Mouse (Mus musculus) embryonic facial prominence, embryonic 11.5 days (tissue): Measurements from ENCODE around the gene Ano6. TPM values are rescaled to one million over a fixed set of nuclear protein-coding genes. Genes with fewer than 3 reads are reported as not detected.

Experiments
- ATAC-seq: fragments of 200-750 bp; cut with Nextera tagmentation; replicated peaks from 2 replicates; pipeline ENCODE4 v1.8.0; 2017; ENCODE audit warnings: low read depth; ENCODE audit not compliant: insufficient number of reproducible peaks, low FRiP score, low TSS enrichment
- DNase-seq: peaks from one replicate; pipeline ENCODE4 v3.0.0-alpha.2; 2015; ENCODE audit warnings: low spot score
- H3K27ac ChIP-seq: fragments of 300-500 bp; sonication (generic); replicated peaks from 2 replicates; pipeline ENCODE4 v1.5.1; 2014; ENCODE audit warnings: mild to moderate bottlenecking, low read depth, low read length, control low read depth
- H3K27me3 ChIP-seq: fragments of 300-500 bp; sonication (generic); 2 replicates; pipeline ENCODE4 v1.6.1; 2014; ENCODE audit warnings: mild to moderate bottlenecking, low read length, moderate library complexity, mixed read lengths; ENCODE audit not compliant: control insufficient read depth, insufficient read depth
- H3K36me3 ChIP-seq: fragments of 300-500 bp; sonication (generic); replicated peaks from 2 replicates; pipeline ENCODE4 v1.6.1; 2014; ENCODE audit warnings: low read depth, mild to moderate bottlenecking, low read length, moderate library complexity, mixed read lengths; ENCODE audit not compliant: control insufficient read depth, insufficient read depth
- H3K4me1 ChIP-seq: fragments of 300-500 bp; sonication (generic); 2 replicates; pipeline ENCODE4 v1.6.1; 2014; ENCODE audit warnings: low read length, mixed read lengths; ENCODE audit not compliant: control insufficient read depth, insufficient read depth
- H3K4me2 ChIP-seq: fragments of 300-500 bp; sonication (generic); 2 replicates; pipeline ENCODE4 v1.6.1; 2014; ENCODE audit warnings: low read depth, mild to moderate bottlenecking, control low read depth, low read length, moderate library complexity
- H3K4me3 ChIP-seq: fragments of 300-500 bp; sonication (generic); 2 replicates; pipeline ENCODE4 v1.5.1; 2014; ENCODE audit warnings: low read depth, low read length, control low read depth
- H3K9ac ChIP-seq: fragments of 300-500 bp; sonication (generic); replicated peaks from 2 replicates; pipeline ENCODE4 v1.6.1; 2014; ENCODE audit warnings: mild to moderate bottlenecking, control low read depth, low read length
- H3K9me3 ChIP-seq: fragments of 300-500 bp; sonication (generic); replicated peaks from 2 replicates; pipeline ENCODE4 v1.6.1; 2016; ENCODE audit warnings: mild to moderate bottlenecking, low read length, inconsistent platforms, mixed read lengths; ENCODE audit not compliant: control insufficient read depth
- WGBS: fragments of 180-500 bp; shearing (Covaris S2); extraction: QIAGEN DNeasy Blood & Tissue Kit; methylation state at CpG from one replicate; pipeline ENCODE4 v1.1.7; 2014; 5-methylcytosine and 5-hydroxymethylcytosine counted together
- polyA plus RNA-seq: library from polyadenylated mRNA; unstranded; fragments of >200 nt; fragmentation: Nextera tagmentation; extraction: Ambion mirVana; gene quantifications from 2 replicates; pipeline ENCODE4 v1.2.1, GENCODE M21; 2014

Gene Ano6
- polyA plus RNA-seq, 1 experiment from 2014 or later = 43.9 TPM

- Histone ChIP-seq H3K27me3 (no peaks in the 10 kb centered on the region), H3K4me3 (no peak overlapping the region), H3K36me3 (no peaks in the 10 kb centered on the region), H3K9me3 (no peaks in the 10 kb centered on the region), H3K4me1 (peaks cover 9% of the 10 kb centered on the region), H3K27ac (no peak overlapping the region), H3K9ac (no peak overlapping the region), H3K4me2 (no peak overlapping the region)
- ATAC-seq (no peak), DNase-seq (no peak)
- 34% methylated on average over 5 of the region's 5 CpGs for WGBS
Measured at GRCm38 (mm10) chr15:95887365-95887764, 96.7 kb downstream of the Ano6 start.

- 81% methylated on average over 5 of the region's 5 CpGs for WGBS
- H3K9ac ChIP-seq = no peak overlapping the region
- H3K4me3 ChIP-seq = no peak overlapping the region
- H3K4me1 ChIP-seq = peaks cover 9% of the 10 kb centered on the region
- no peak for ATAC-seq
- no peak for DNase-seq
- no peaks in the 10 kb centered on the region for H3K9me3 ChIP-seq
- H3K27me3 ChIP-seq = no peaks in the 10 kb centered on the region
- H3K4me2 ChIP-seq = no peak overlapping the region
- H3K36me3 ChIP-seq = no peaks in the 10 kb centered on the region
- no peak overlapping the region for H3K27ac ChIP-seq
Measured at GRCm38 (mm10) chr15:95888556-95888955, 97.9 kb downstream of the Ano6 start.

GRCm38 (mm10) chr15:95890368-95890767 lies 99.7 kb downstream of the Ano6 start:
- 90% methylated on average over 5 of the region's 5 CpGs for WGBS
- no peak for DNase-seq
- H3K4me1 ChIP-seq = peaks cover 7% of the 10 kb centered on the region

GRCm38 (mm10) chr15:95892171-95892570 lies 101.5 kb downstream of the Ano6 start:
- 40% methylated on average over 4 of the region's 4 CpGs for WGBS

More at GRCm38 (mm10) chr15:95890368-95890767, 99.7 kb downstream of the Ano6 start:
- Histone ChIP-seq H3K27ac (no peak overlapping the region), H3K4me2 (no peak overlapping the region), H3K9ac (no peak overlapping the region), H3K36me3 (no peaks in the 10 kb centered on the region; the same call in 1 of the 2 replicates), H3K27me3 (no peaks in the 10 kb centered on the region), H3K4me3 (no peak overlapping the region), H3K9me3 (no peaks in the 10 kb centered on the region)
- ATAC-seq = no peak

GRCm38 (mm10) chr15:95892929-95893328 lies 102.3 kb downstream of the Ano6 start:
- H3K4me2 ChIP-seq = no peak overlapping the region
- WGBS = 75% methylated on average over 10 of the region's 10 CpGs

More at GRCm38 (mm10) chr15:95892171-95892570, 101.5 kb downstream of the Ano6 start:
- Histone ChIP-seq H3K4me3 (no peak overlapping the region), H3K4me2 (no peak overlapping the region), H3K9ac (no peak overlapping the region), H3K36me3 (no peaks in the 10 kb centered on the region; the same call in 1 of the 2 replicates), H3K4me1 (no peaks in the 10 kb centered on the region), H3K27ac (no peak overlapping the region), H3K9me3 (no peaks in the 10 kb centered on the region), H3K27me3 (no peaks in the 10 kb centered on the region)
- DNase-seq = peak; percentile 59
- no peak for ATAC-seq

GRCm38 (mm10) chr15:95895699-95896098 lies 105.1 kb downstream of the Ano6 start:
- H3K4me2 ChIP-seq = no peak overlapping the region
- ATAC-seq (no peak), DNase-seq (no peak)
- 94% methylated on average over 7 of the region's 7 CpGs for WGBS
- no peaks in the 10 kb centered on the region for H3K9me3 ChIP-seq
- no peak overlapping the region for H3K27ac ChIP-seq
- no peaks in the 10 kb centered on the region for H3K27me3 ChIP-seq
- H3K4me1 ChIP-seq = no peaks in the 10 kb centered on the region
- H3K9ac ChIP-seq = no peak overlapping the region
- H3K4me3 ChIP-seq = no peak overlapping the region
- no peaks in the 10 kb centered on the region; the same call in 1 of the 2 replicates for H3K36me3 ChIP-seq

More at GRCm38 (mm10) chr15:95892929-95893328, 102.3 kb downstream of the Ano6 start:
- ATAC-seq = no peak
- no peaks in the 10 kb centered on the region for H3K4me1 ChIP-seq
- no peak for DNase-seq
- no peak overlapping the region for H3K4me3 ChIP-seq
- no peaks in the 10 kb centered on the region for H3K9me3 ChIP-seq
- no peaks in the 10 kb centered on the region for H3K27me3 ChIP-seq
- H3K9ac ChIP-seq = no peak overlapping the region
- H3K27ac ChIP-seq = no peak overlapping the region
- no peaks in the 10 kb centered on the region; the same call in 1 of the 2 replicates for H3K36me3 ChIP-seq

GRCm38 (mm10) chr15:95897653-95898052 lies 107.0 kb downstream of the Ano6 start:
- Histone ChIP-seq H3K27me3 (no peaks in the 10 kb centered on the region), H3K36me3 (no peaks in the 10 kb centered on the region; the same call in 1 of the 2 replicates), H3K4me2 (no peak overlapping the region), H3K9ac (no peak overlapping the region), H3K4me3 (no peak overlapping the region), H3K9me3 (no peaks in the 10 kb centered on the region), H3K27ac (no peak overlapping the region), H3K4me1 (no peaks in the 10 kb centered on the region)
- ATAC-seq (no peak), DNase-seq (no peak)
- 82% methylated on average over 12 of the region's 12 CpGs for WGBS

GRCm38 (mm10) chr15:95898438-95898837 lies 107.8 kb downstream of the Ano6 start:
- no peaks in the 10 kb centered on the region for H3K4me1 ChIP-seq
- no peak overlapping the region for H3K4me2 ChIP-seq
- DNase-seq = no peak
- no peaks in the 10 kb centered on the region; the same call in 1 of the 2 replicates for H3K36me3 ChIP-seq
- no peak overlapping the region for H3K4me3 ChIP-seq
- ATAC-seq = no peak
- no peaks in the 10 kb centered on the region for H3K27me3 ChIP-seq
- no peak overlapping the region for H3K9ac ChIP-seq
- H3K27ac ChIP-seq = no peak overlapping the region
- 97% methylated on average over 6 of the region's 6 CpGs for WGBS
- no peaks in the 10 kb centered on the region for H3K9me3 ChIP-seq
